Mouse (Mus musculus) urinary bladder, adult 2 months (tissue): ENCODE data around the gene Erich6. TPM values are rescaled to one million over a fixed set of nuclear protein-coding genes. Genes with fewer than 3 reads are reported as not detected.

Source experiments
- DNase-seq: peaks from one replicate; pipeline ENCODE4 v3.0.0; 2022; ENCODE audit warnings: low spot score
- polyA plus RNA-seq: library from polyadenylated mRNA; depleted of rRNA; stranded (reverse); fragments of >200 nt; gene quantifications from 2 replicates; pipeline ENCODE4 v1.2.3, GENCODE M21; 2012; rRNA removed

The Erich6 gene
- 0.09 and 0.12 TPM in 2 replicates for polyA plus RNA-seq

DNA sequence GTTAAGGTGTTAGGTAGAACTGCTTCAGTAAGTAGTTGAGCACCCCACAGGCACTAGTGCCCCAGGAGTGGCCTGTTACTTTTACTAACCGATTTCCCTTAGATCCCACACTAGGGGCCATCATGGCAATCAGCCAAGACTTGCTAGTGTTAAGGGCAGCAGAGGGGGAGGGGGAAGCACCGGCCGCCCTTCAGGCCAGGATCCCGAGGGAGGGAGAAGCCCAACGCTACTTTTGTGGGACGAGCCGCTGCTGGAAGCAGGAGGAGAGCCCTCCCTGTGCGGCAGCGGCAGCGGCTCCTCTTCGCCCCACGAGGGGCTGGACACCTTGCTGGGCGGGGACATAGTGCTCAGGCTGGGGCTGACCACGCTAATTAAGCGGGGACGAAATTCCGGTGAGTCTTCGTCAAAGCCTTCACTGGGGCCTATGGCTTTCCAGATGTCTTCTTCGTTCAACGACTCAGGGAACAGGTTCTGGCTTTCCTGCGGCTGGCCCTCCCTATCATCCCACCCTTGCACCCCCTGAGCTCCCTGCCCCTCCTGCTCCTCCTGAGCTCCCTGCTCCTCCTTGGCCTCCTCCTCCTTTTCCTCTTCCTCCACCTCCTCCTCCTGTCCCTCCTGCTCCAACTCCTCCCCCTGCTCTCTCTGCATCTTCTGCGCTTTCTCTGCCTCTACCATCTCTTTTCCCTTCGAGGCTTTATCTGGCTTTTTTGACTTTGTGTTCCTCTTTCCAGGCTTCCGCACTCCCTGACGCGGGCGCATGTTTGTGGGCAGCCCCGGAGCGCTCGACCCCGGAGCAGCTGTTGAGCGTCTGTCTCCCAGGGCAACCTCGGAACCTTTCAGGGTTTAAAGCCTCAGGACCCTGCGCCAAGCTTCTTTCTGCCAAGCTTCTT lies at the start of gene Erich6:
TSS of gene Erich6 (minus strand) at position 802 of the 890 bp plus-strand sequence.
- peak; percentile 24 for DNase-seq

DNA sequence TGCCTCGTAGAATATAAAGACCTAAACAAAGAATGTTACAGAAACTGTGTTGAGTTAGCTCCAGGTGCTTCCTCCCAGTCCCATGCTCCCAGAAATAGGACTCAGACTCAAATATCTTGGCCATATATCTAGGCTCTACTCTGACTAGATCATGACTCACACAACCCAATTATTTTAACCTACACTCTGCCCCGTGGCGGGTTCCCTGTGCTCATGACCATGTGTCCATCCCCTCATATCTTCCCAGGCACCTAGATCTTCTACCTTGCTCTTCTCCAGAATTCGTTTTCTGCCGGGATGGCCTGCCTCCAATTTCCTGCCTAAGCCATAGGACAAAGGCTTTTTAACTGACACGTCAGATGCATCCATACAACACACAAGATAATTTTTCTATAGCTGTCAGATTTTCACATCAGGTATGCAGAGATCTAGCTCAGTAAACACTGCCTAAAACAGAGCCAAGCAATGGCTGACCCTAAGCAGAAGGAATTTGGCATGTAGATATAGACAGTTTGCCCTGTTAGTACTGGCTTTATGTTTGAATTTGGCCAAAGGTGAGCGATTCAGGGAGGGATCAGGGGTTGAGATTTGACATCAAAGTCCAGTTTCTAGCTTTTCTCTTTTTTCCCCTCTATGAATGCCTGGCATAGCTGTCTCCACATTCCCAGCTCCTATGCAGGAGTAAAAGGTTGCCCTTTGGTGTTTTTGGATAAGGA lies 49.4 kb upstream of the Erich6 start:
- no peak for DNase-seq

DNA sequence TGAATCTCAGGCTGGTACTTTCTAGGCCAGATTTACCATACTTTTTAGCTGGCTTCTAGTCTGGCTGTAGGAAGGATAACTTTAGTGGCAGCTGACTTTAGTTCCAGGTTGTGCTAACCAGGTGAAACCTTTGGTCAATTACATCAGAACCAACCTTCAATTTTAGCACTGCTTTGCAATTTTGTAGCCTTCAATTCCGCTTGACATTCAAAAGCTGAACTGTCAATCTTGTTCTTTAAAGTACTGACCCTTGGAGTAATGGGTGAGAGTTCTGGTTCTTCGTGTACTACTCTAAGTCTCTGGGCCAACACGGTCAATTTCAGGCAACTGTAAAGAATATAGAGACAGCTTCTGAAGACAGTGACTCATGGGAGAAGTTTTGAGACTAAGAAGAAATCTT lies 48.4 kb upstream of the Erich6 start:
- DNase-seq = no peak

DNA sequence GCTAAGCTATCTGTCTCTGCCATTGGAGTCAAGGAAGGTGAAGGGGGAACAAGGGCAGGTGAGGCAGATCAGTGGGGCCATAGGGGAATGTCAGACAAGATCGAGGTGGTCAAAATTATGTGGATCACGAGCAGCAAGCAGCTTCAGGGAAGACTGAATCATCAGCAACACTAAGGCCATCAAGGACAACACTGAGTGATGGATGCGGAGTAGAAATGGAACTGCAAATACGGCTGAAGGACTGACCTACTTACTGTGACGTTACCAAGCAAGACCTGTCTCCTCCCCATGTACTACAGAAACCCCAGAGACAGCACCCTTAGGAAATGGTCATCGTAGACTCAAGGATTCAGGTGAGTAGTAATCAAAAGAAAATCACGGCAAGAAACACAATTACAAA lies 46.3 kb upstream of the Erich6 start:
- DNase-seq = no peak

DNA sequence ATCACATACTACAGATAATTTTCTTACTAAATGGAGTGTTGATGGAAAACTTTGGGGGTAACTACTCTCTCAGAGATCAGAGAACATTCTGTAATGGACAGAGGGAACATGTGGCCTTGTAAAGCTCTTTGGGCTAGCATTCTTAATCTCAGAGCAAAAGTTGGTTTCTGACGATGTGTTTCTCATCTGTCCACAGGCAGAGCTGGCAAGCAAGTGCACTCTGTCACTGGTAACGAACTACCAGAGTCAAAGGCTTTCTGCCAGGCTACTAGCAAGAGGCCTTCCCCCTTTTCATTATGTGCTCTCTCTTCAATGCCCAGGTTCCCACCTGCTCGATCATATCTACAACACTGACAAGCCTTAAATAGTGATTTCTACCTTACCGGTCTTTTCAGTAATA lies 45.3 kb upstream of the Erich6 start:
- DNase-seq = no peak

- DNase-seq = no peak
Measured at GRCm38 (mm10) chr3:58681831-58682230, 44.8 kb upstream of the Erich6 start.

DNA sequence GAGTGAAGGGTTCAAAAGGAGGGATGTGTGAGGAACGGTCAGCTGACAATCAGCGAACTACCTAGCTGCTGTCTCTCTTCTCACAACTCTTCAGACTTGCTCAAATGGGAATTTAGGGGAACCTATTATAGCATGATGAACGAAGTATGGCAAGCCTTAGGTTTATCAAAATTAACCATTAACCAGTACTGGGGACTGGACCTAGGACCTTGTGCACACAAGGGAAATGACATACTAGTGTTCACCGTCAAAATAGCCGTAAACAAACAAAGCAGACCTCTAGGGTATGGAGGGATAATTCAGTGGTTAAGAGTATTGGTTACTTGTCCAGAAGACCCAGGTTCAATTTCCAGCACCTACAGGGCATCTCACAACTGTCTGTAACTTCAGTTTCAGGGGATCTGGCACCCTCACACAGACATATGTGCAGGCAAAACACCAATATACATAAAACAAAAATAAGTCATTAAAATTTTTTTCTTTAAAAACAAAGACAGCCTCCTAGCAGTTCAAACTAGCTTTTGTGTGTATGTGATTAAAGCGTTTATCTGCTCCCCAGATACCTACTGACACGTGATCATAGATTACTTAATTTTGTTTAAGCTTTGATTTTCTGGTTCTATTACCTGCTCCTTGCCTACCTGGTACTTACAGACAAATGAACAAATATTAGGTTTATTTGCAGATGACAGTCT lies 44.1 kb upstream of the Erich6 start:
- no peak for DNase-seq

- DNase-seq = no peak
Measured at GRCm38 (mm10) chr3:58679996-58680395, 43.0 kb upstream of the Erich6 start.

DNA sequence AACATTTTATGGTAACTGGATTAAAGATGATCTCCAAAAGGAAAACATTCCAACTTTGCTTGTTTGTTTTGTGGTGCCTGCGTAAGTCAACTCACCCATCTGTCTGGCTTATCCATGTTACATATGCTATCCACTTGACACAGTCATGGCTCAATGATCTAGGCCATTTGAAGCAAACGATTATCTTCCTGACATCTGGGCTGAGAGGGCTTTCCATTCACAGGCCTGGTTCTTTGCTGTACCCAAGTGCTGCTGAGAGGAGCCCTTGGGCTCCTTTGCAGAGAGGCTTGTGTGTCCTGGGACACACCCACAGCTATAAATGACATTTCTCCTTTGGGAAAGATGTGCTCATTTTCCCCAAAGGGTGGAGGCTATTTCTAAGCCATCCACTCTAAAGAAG lies 41.9 kb upstream of the Erich6 start:
- DNase-seq = no peak

GRCm38 (mm10) chr3:58678384-58678783 lies 41.4 kb upstream of the Erich6 start:
- no peak for DNase-seq

DNA sequence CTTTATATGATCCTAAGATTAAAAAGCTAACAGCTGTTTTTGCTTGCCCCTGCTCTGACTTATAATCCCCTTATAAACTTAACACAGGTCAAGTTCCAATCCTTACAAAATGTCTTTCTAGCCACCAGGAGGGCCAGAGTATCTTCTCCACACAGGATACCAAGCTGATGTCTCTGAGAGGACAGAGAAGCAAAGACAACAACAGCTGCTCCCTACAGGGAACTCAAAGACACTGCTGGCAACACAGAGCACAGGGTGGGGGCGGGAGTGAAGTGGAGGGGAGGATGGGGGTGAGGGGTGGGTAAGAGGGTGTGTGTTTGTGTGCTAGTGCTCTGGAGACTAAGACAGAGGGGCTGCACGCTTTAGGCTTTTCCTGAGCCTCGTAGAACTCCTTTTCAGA lies 40.6 kb upstream of the Erich6 start:
- no peak for DNase-seq

DNA sequence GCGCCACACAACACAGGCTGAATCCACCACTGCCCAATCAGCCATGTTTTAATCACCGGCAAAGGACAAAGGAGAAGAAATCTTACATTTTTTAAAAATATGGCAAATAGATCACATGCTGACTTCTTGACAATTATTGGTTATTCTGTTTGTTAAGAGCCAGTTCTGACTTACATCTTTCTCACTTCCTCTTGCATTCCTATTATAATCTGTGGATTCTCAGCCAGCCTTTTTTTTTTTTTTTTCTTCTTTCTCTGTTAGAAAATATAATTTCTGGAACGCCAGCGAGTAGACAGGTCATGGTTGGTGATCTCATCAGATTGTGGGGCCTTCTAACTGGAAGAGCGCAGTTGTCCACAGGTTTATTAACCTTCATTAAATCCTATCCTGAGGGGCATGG lies 36.3 kb upstream of the Erich6 start:
- no peak for DNase-seq

- no peak for DNase-seq
Measured at GRCm38 (mm10) chr3:58672481-58673183, 35.6 kb upstream of the Erich6 start.

- no peak for DNase-seq
Measured at GRCm38 (mm10) chr3:58671616-58672250, 34.7 kb upstream of the Erich6 start.

DNA sequence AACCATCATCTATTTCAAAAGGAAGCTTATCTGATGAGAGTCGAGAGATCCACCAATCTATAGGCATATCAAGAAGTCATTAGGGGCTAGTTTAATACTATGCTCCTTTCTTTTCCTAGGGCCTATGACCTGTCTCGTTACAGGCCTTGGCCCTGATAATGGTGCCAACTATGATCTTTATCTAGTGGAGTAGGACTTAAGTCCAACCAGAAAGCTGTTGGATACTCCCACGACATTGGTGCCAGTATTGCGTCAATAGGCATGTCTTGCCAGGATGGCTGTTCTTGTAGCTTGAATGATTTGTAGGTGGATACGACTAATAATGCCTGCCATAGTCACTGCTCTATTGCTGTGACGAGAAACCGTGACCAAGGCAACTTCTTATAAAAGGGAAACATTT lies 27.0 kb upstream of the Erich6 start:
- DNase-seq = no peak

DNA sequence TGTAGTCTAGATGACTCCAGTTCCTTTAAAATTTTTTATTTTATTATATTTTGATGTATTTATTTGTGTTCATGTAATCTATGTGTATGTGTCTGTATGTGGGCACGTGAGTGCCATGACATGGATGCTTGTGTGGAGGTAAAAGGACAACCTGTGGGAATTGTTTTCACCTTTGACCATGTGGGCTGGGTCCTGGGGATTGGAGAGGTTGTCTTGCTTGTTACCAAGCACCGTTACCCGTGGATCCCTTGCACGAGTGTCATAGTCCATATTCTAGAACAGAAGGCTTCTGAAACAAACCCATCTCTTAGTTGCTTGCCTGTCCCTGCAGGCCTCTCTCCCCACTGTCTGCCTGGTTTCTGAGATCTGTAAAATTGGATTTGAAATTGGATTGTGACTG lies 23.6 kb upstream of the Erich6 start:
- no peak for DNase-seq

DNA sequence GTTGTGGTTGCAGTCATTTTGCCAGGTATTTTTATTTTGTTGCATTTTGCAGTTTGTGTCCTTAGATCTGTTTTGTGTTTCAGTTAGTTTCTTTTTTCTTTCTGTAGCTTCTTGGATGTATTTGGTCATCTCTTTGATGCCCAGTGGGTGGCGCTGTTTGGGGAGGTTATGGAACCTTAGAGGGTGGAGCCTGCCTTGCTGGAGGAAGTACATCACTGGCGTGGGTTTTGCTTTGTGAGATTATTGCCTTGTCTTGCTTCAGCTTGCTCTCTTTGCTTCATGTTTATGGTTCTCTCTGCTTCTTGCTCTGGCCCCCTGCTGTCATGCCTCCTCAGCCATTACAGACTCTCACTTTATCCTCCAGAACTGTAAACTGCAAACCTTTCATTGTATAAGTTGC lies 20.3 kb upstream of the Erich6 start:
- no peak for DNase-seq

- no peak for DNase-seq
Measured at GRCm38 (mm10) chr3:58655362-58656130, 18.5 kb upstream of the Erich6 start.

- DNase-seq = no peak
Measured at GRCm38 (mm10) chr3:58653907-58654306, 16.9 kb upstream of the Erich6 start.

GRCm38 (mm10) chr3:58650328-58650727 lies 13.3 kb upstream of the Erich6 start:
- DNase-seq = no peak

GRCm38 (mm10) chr3:58647179-58647578 lies 10.2 kb upstream of the Erich6 start:
- no peak for DNase-seq
